Mouse (Mus musculus): Measurements from ENCODE around the gene Olfr969. TPM values are rescaled to one million over a fixed set of nuclear protein-coding genes. Genes with fewer than 3 reads are reported as not detected.
"Not testable (repeated sequence)": the region's sequence is repeated elsewhere in the genome, so short reads cannot be mapped to it uniquely, and the experiment has no call there.

Gene Olfr969
- not detected in 2 replicates for polyA plus RNA-seq (2016; fragmentation: Nextera tagmentation; extraction: Ambion mirVana)

GRCm38 (mm10) chr9:39790558-39790957 lies at the start of gene Olfr969:
Gene Olfr969 (plus strand): TSS chr9:39790945.
- DNase-seq (ENCODE audit: low spot score) = no peak
- Histone ChIP-seq H3K27me3 (ENCODE audit: low read depth, poor library complexity, severe bottlenecking) (no peaks in the 10 kb centered on the region), H3K36me3 (no peaks in the 10 kb centered on the region), H3K9me3 (replicated peaks) (no peaks in the 10 kb centered on the region), H3K4me1 (no peaks in the 10 kb centered on the region), H3K4me3 (no peak within 1 kb of the TSS), H3K27ac (replicated peaks) (no peak within 1 kb of the TSS)
- 88% methylated on average over 2 of the region's 2 CpGs for WGBS

GRCm38 (mm10) chr9:39745949-39746348 lies 44.8 kb upstream of the Olfr969 start, which contains the start of gene Olfr967:
Gene Olfr967 (plus strand): TSS chr9:39746249.
- Histone ChIP-seq H3K27ac (replicated peaks) (no peak within 1 kb of the TSS), H3K27me3 (ENCODE audit: low read depth, poor library complexity, severe bottlenecking) (no peaks in the 10 kb centered on the region)
- DNase-seq (ENCODE audit: low spot score) = no peak

DNA sequence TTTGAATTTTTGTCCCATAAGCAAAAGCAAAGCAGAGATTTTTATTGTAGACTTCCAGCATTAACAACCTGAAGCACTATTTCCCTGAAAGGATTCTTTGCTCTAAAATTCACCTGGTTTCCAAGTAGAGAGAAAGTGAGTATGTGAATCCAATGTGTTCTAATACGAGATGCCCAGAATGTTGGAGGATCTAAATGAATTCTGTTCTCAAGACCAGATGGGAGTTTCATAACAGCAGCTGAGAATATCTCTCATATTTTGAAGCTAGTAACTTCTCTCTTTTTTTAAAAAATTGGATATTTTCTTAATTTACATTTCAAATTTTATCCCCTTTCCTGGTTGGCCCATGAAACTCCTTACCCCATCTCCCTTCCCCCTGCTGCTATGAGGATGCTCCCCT lies 44.3 kb upstream of the Olfr969 start:
- Histone ChIP-seq H3K36me3 (no peaks in the 10 kb centered on the region), H3K27ac (replicated peaks) (no peak overlapping the region), H3K4me1 (no peaks in the 10 kb centered on the region), H3K27me3 (ENCODE audit: low read depth, poor library complexity, severe bottlenecking) (no peaks in the 10 kb centered on the region), H3K4me3 (no peak overlapping the region), H3K9me3 (replicated peaks) (no peaks in the 10 kb centered on the region)
- WGBS = 85% methylated on average over 1 of the region's 1 CpGs
- no peak for DNase-seq (ENCODE audit: low spot score)

More at GRCm38 (mm10) chr9:39745949-39746348, 44.8 kb upstream of the Olfr969 start, which contains the start of gene Olfr967:
- Histone ChIP-seq H3K4me1 (no peaks in the 10 kb centered on the region), H3K4me3 (no peak within 1 kb of the TSS), H3K9me3 (replicated peaks) (no peaks in the 10 kb centered on the region), H3K36me3 (no peaks in the 10 kb centered on the region)

- no peak for DNase-seq (ENCODE audit: low spot score)
- no peaks in the 10 kb centered on the region for H3K9me3 ChIP-seq (replicated peaks)
- no peaks in the 10 kb centered on the region for H3K36me3 ChIP-seq
- no peaks in the 10 kb centered on the region for H3K4me1 ChIP-seq
- H3K27ac ChIP-seq (replicated peaks) = no peak within 1 kb of the TSS
- H3K4me3 ChIP-seq = no peak within 1 kb of the TSS
- no peaks in the 10 kb centered on the region for H3K27me3 ChIP-seq (ENCODE audit: low read depth, poor library complexity, severe bottlenecking)
- WGBS = 89% methylated on average over 1 of the region's 1 CpGs
These were observed 7.6 kb upstream of the Olfr969 start, which contains the start of gene Olfr968 for GRCm38 (mm10) chr9:39783153-39783552. Gene Olfr968 (minus strand): TSS chr9:39783253.

DNA sequence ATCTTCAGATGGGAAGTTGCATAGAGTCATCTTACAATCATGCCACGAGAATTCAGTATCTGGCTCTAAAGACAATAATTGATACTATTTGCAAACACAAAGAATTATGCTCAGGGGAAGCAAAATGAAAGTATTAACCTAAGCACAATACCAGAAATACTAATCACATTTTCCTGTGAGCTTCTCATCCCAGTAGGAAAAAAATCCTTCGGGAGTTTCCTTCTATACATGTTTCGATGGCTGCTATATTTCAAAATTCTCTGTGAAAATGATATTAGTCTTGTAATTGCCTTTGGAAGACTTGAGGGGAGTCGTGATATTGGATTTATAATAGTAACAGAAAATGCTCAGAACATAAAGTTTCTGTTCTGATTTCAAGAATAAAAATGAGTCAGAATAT lies 17.8 kb downstream of the Olfr969 start, which contains the start of gene Olfr970:
Gene Olfr970 (plus strand): TSS at position 301 of the 400 bp plus-strand sequence.
- DNase-seq (ENCODE audit: low spot score) = no peak
- H3K4me1 ChIP-seq = no peaks in the 10 kb centered on the region
- H3K9me3 ChIP-seq (replicated peaks) = no peaks in the 10 kb centered on the region
- WGBS = 86% methylated on average over 4 of the region's 4 CpGs
- H3K27ac ChIP-seq (replicated peaks) = no peak within 1 kb of the TSS
- H3K27me3 ChIP-seq (ENCODE audit: low read depth, poor library complexity, severe bottlenecking) = no peaks in the 10 kb centered on the region
- no peaks in the 10 kb centered on the region for H3K36me3 ChIP-seq
- H3K4me3 ChIP-seq = no peak within 1 kb of the TSS

DNA sequence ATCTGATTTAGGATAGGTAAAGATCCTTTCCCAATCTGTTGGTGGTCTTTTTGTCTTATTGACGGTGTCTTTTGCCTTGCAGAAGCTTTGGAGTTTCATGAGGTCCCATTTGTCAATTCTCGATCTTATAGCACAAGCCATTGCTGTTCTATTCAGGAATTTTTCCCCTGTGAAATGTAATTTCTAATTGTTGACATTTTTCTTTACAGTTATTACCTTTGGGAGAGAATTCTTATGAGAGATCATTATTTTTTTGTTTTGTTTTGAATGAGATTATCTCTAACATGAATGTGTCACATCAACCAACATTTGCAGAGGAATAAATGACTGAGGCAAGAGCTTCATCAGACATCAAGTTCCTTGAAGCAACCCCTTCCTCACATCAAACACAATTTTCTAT lies 45.8 kb downstream of the Olfr969 start, which contains the start of gene Olfr971:
Gene Olfr971 (plus strand): TSS at position 301 of the 400 bp plus-strand sequence.
- H3K27me3 ChIP-seq (ENCODE audit: low read depth, poor library complexity, severe bottlenecking); DNase-seq (ENCODE audit: low spot score); H3K4me3 ChIP-seq; H3K27ac ChIP-seq (replicated peaks); H3K36me3 ChIP-seq; H3K9me3 ChIP-seq (replicated peaks); H3K4me1 ChIP-seq: not testable (repeated sequence)
- 95% methylated on average over 2 of the region's 2 CpGs for WGBS

Other genes with a start within 250 kb of the Olfr969 start
- gene Olfr958, start 236.9 kb upstream of the Olfr969 start, polyA plus RNA-seq (2016; fragmentation: Nextera tagmentation; extraction: Ambion mirVana) = not detected in 2 replicates
- gene Olfr959, start 215.4 kb upstream of the Olfr969 start, polyA plus RNA-seq (2016; fragmentation: Nextera tagmentation; extraction: Ambion mirVana) = not detected in 2 replicates
- 6.0 and 9.9 TPM in 2 replicates for gene AW551984, start 186.5 kb upstream of the Olfr969 start, polyA plus RNA-seq (2016; fragmentation: Nextera tagmentation; extraction: Ambion mirVana)
- not detected in 2 replicates for gene Olfr148, start 180.3 kb upstream of the Olfr969 start, polyA plus RNA-seq (2016; fragmentation: Nextera tagmentation; extraction: Ambion mirVana)
- not detected in 2 replicates for gene Olfr960, start 169.6 kb upstream of the Olfr969 start, polyA plus RNA-seq (2016; fragmentation: Nextera tagmentation; extraction: Ambion mirVana)
- not detected in 2 replicates for gene Olfr961, start 145.9 kb upstream of the Olfr969 start, polyA plus RNA-seq (2016; fragmentation: Nextera tagmentation; extraction: Ambion mirVana)
- gene Olfr963, start 123.7 kb upstream of the Olfr969 start, polyA plus RNA-seq (2016; fragmentation: Nextera tagmentation; extraction: Ambion mirVana) = not detected in 2 replicates
- gene Olfr149, start 83.8 kb upstream of the Olfr969 start, polyA plus RNA-seq (2016; fragmentation: Nextera tagmentation; extraction: Ambion mirVana) = not detected in 2 replicates
- gene Olfr965, start 79.6 kb upstream of the Olfr969 start, polyA plus RNA-seq (2016; fragmentation: Nextera tagmentation; extraction: Ambion mirVana) = not detected in 2 replicates
- not detected in 2 replicates for gene Olfr150, start 60.0 kb upstream of the Olfr969 start, polyA plus RNA-seq (2016; fragmentation: Nextera tagmentation; extraction: Ambion mirVana)
- gene Olfr967, start 44.7 kb upstream of the Olfr969 start, polyA plus RNA-seq (2016; fragmentation: Nextera tagmentation; extraction: Ambion mirVana) = not detected in 2 replicates
- not detected in 2 replicates for gene Olfr968, start 7.7 kb upstream of the Olfr969 start, polyA plus RNA-seq (2016; fragmentation: Nextera tagmentation; extraction: Ambion mirVana)
- gene Olfr970, start 17.9 kb downstream of the Olfr969 start, polyA plus RNA-seq (2016; fragmentation: Nextera tagmentation; extraction: Ambion mirVana) = not detected in 2 replicates
- not detected in 2 replicates for gene Olfr971, start 45.9 kb downstream of the Olfr969 start, polyA plus RNA-seq (2016; fragmentation: Nextera tagmentation; extraction: Ambion mirVana)
- gene Olfr972, start 75.5 kb downstream of the Olfr969 start, polyA plus RNA-seq (2016; fragmentation: Nextera tagmentation; extraction: Ambion mirVana) = not detected in 2 replicates
- not detected in 2 replicates for gene Olfr229, start 116.4 kb downstream of the Olfr969 start, polyA plus RNA-seq (2016; fragmentation: Nextera tagmentation; extraction: Ambion mirVana)
- gene Olfr974, start 146.6 kb downstream of the Olfr969 start, polyA plus RNA-seq (2016; fragmentation: Nextera tagmentation; extraction: Ambion mirVana) = not detected in 2 replicates
- not detected in 2 replicates for gene Olfr975, start 161.1 kb downstream of the Olfr969 start, polyA plus RNA-seq (2016; fragmentation: Nextera tagmentation; extraction: Ambion mirVana)
- gene Olfr976, start 170.2 kb downstream of the Olfr969 start, polyA plus RNA-seq (2016; fragmentation: Nextera tagmentation; extraction: Ambion mirVana) = not detected in 2 replicates
- not detected in 2 replicates for gene Olfr978, start 201.2 kb downstream of the Olfr969 start, polyA plus RNA-seq (2016; fragmentation: Nextera tagmentation; extraction: Ambion mirVana)
- not detected in 2 replicates for gene Olfr979, start 212.5 kb downstream of the Olfr969 start, polyA plus RNA-seq (2016; fragmentation: Nextera tagmentation; extraction: Ambion mirVana)
- gene Olfr980, start 218.6 kb downstream of the Olfr969 start, polyA plus RNA-seq (2016; fragmentation: Nextera tagmentation; extraction: Ambion mirVana) = not detected in 2 replicates
- not detected in 2 replicates for gene Olfr981, start 230.5 kb downstream of the Olfr969 start, polyA plus RNA-seq (2016; fragmentation: Nextera tagmentation; extraction: Ambion mirVana)

All from midbrain, embryonic 10.5 days (tissue).